Mouse (Mus musculus) right cerebral cortex, postnatal 14 days (tissue): ENCODE measurements around the gene Eloa.
"Not testable (repeated sequence)": the region's sequence is repeated elsewhere in the genome, so short reads cannot be mapped to it uniquely, and the experiment has no call there.

Source experiments
- DNase-seq: peaks from one replicate; pipeline ENCODE4 v3.0.0; 2022

The Eloa gene

GRCm38 (mm10) chr4:135981524-135982063 lies 40.0 kb downstream of the Eloa start:
- DNase-seq: peak; percentile 51

- DNase-seq: not testable (repeated sequence)
Observed at GRCm38 (mm10) chr4:135980223-135980622, 41.3 kb downstream of the Eloa start.

GRCm38 (mm10) chr4:135976146-135976545 lies 45.4 kb downstream of the Eloa start:
- no peak for DNase-seq

GRCm38 (mm10) chr4:135972911-135973811 lies 48.4 kb downstream of the Eloa start:
- DNase-seq: no peak

GRCm38 (mm10) chr4:135972556-135972906 lies 49.0 kb downstream of the Eloa start, which contains the start of gene Lypla2:
Gene Lypla2 (minus strand): TSS chr4:135972626.
- DNase-seq: peak; percentile 90

- DNase-seq: no peak
Observed at GRCm38 (mm10) chr4:135971805-135972555, 49.6 kb downstream of the Eloa start.

- DNase-seq: no peak
Observed at GRCm38 (mm10) chr4:135970585-135970984, 51.0 kb downstream of the Eloa start.

GRCm38 (mm10) chr4:135969070-135969750 lies 52.4 kb downstream of the Eloa start:
- DNase-seq: no peak

GRCm38 (mm10) chr4:135968271-135968869 lies 53.2 kb downstream of the Eloa start:
- DNase-seq: no peak

- DNase-seq: no peak
Observed at GRCm38 (mm10) chr4:135967086-135967760, 54.3 kb downstream of the Eloa start.

GRCm38 (mm10) chr4:135966283-135966682 lies 55.3 kb downstream of the Eloa start:
- no peak for DNase-seq

GRCm38 (mm10) chr4:135965113-135965512 lies 56.5 kb downstream of the Eloa start:
- no peak for DNase-seq

GRCm38 (mm10) chr4:135964426-135964825 lies 57.1 kb downstream of the Eloa start:
- peak; percentile 54 for DNase-seq

- DNase-seq: peak; percentile 91
Observed at GRCm38 (mm10) chr4:135963457-135964193, 57.9 kb downstream of the Eloa start, which contains the start of gene Gale. Gene Gale (plus strand): TSS chr4:135963727.

GRCm38 (mm10) chr4:135962946-135963345 lies 58.6 kb downstream of the Eloa start:
- no peak for DNase-seq

- no peak for DNase-seq
Observed at GRCm38 (mm10) chr4:135962198-135962597, 59.4 kb downstream of the Eloa start.

- no peak for DNase-seq
Observed at GRCm38 (mm10) chr4:135961709-135962108, 59.9 kb downstream of the Eloa start.

GRCm38 (mm10) chr4:135960717-135961116 lies 60.8 kb downstream of the Eloa start:
- peak; percentile 85 for DNase-seq

GRCm38 (mm10) chr4:135958354-135958753 lies 63.2 kb downstream of the Eloa start:
- DNase-seq: no peak

- no peak for DNase-seq
Observed at GRCm38 (mm10) chr4:135955886-135956285, 65.7 kb downstream of the Eloa start.

- peak; percentile 75 for DNase-seq
Observed at GRCm38 (mm10) chr4:135954241-135954640, 67.3 kb downstream of the Eloa start.
